Mouse (Mus musculus) cerebellum, adult 11-12 months (tissue): ENCODE measurements around the gene Cox5b.

Experiments used
- DNase-seq: peaks from one replicate; pipeline ENCODE4 v3.0.0; 2022

Gene Cox5b

DNA sequence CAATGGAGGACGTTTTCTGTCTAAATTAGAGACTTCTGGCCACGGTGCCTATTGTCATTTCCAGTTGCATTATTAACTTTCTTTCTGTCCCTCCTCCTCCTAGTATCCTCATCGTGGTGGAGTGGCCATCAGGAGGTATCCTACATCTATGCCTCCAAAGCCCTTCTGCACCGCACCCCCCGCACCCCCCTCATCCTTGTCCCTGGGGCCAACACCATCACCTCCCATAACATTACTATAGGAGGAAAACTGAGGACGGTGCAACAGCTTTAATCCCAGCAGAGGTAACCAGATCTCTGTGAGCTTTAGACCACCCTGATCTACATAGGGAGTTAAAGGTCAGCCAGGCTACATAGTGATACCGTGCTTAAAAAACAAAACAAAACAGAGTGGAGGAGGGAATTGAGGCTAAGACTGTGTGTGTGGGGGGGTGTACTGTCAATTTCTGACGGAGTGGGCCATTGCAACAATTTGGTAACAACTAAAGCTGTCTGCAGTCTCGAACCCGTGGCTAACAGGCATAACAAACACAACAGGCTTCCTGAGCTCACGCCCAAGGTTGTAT, 496 bp upstream of the Cox5b start:
- DNase-seq = peak; percentile 52

DNA sequence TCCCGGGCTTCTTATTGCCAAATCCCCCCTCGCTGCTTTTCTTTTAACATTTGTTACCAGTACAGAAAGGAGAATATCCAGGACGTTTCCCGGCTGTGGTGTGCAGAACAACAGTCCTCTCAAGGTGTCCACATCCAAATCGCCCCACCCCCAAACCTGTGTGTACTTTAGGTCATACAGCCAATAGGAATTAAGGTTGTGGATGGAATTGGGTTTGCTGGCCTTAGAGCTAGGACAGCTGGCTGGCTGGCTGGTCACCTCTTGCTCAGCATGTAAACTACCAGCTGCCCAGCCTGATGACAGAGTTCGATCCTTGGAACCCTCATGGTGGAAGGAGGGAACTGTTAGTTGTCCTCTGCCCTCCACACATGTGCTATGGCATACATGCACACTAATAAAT, 3.6 kb downstream of the Cox5b start:
- DNase-seq = no peak

DNA sequence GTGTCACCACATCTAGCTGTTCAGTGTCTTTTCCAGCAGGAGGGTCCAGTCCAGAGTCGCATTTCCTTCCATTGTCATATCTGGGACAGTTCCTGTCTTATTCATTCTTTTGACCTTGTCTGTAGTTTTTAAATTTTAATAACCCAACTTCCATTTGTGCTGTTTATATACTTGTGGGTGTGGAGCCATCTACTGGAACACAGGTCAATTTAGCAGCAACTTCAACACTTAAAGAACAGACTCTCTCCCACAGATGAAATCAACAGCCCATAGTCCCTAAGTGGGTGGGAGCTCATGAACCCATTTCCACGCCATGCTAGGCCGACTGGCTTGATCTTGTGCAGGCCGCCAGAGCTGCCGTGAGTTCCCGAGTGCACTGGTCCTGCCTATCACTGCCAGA, 5.2 kb downstream of the Cox5b start:
- no peak for DNase-seq

DNA sequence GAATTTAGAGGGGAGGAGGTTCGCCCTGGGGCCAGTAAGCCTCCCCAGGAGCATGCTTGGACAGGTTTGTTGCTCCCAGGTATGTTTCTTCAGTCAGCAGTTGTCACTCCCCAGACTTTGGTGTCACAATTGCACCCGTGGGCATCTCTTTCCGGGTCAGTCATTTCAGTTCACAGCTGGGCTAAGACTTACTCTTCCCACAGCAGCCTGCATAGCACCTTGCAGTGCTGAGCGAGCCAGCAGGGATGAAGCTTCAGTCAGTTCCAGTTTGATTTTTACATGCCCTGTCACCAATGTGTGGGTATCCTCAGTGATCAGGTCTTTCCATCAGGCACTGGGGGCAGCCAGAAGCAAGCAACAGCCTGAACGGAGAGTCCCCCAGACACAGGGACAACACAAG, 5.8 kb downstream of the Cox5b start:
- DNase-seq = no peak

DNA sequence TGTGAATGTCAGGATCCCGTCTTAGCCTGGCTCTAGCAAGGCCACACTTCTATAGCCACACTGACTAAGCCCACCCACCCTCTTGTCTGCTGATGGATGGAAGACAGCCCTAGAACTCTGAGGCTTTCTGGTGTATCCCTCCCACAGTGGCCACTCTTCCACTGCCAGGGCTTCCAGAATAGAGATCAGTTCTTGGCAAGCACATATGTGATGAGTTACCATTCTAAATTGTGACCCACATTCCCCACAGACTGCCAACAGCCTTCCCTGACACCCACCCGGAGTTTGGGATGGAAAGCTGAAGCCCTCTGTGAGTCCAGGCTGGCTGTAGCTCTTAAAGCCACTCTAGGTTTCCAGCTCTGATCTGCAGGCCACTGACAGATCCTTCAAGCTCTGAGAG, 15.9 kb downstream of the Cox5b start:
- DNase-seq = peak; percentile 20

DNA sequence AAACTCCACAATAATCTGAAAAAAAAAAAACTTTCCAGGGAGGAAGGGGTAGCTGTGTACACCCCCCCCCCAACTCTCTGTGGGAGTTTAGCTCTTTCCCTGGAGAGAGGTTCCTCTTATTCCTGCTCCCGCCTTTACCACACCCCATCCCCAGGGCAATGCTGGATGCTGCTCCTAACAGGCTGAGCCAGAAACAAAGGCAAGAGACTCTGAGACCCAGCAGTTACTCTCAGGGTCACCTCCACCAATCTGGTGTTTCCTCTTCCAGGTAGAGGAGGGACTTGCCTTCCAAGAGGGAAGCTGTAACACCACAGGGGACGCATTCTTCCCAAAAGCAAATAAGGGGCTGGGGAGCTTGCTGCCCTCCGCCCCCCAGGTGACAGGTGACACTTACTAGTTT, 16.5 kb downstream of the Cox5b start:
- DNase-seq = no peak

DNA sequence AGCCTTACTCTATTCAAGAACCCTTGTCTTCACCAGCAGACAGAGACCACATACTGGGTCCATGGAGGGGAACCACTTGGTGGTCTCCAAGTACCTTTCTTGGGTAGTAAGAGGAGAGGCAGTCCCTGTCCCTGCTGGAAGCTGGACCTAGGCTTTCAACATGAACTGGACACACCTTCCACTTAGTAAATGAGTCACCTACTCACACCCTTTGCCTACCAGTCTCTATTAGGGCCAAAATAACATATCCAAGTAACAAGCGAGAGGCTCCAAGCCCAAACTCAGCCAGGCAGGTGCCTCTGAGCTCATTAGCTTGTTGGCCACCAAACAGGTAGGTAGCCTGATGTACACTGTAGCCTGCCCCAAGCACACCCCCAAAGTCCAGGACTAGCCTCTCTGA, 17.4 kb downstream of the Cox5b start:
- peak; percentile 22 for DNase-seq

DNA sequence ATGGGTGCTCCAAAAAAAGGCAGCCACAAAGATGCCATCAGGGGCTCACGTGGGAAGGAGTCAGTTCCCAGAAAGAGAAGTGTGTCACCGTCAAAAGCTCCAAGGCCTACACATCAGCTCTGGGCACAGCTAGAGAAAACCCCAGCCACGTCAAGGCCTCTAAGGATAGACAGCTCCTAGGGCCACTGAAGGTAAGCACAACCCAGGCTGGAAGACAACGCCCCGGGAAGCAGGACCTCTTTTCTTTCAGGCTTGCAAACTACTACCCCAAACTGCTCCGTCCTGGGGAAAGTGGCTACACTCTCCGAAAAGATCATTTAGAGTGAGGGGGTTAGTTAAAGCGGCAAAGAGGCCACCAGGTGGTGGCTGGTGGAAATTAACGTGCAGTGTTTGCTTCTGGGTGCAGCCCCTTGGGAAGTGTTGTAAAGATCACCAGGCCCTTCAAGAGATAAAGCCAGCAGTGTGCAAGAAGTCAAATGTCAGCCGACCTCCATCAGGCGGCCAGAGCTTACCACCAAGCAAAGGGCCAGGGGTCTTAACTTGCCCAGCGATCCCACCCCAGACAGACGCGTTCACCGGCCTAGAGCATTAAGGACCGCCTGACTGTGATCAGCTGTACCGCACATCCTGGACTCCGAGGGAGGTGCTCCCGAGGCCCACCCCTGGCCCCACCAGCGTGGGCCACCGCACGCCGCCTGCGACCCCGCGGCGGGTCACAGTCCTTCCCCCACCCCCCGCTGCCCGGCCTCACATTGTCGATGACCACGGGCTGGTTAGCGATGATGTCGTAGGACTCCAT, 18.0 kb downstream of the Cox5b start:
- no peak for DNase-seq

DNA sequence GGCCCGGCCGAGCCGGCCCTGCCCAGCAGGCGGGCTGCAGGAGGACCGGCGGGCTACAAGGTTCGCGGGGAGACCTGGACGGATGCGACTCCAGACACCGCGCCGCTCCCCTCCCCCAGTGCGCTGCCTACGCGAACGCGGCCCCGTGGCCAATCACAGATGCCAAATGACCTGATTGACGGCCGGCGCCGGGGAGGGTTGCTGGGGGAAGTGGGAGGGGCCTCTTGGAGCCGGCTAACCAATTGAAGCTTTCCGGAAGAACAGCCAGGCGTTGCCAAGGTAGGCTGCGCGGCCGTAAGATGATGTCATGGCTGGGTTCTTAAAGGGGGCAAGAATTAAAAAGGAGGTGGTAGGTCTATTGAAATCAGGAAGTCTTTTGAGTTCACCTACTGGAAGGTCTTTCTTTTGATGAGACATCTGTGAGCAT, 18.6 kb downstream of the Cox5b start, which contains the start of gene 4933424G06Rik:
TSS of gene 4933424G06Rik (plus strand) at position 296 of the 427 bp plus-strand sequence.
- peak; percentile 99 for DNase-seq

DNA sequence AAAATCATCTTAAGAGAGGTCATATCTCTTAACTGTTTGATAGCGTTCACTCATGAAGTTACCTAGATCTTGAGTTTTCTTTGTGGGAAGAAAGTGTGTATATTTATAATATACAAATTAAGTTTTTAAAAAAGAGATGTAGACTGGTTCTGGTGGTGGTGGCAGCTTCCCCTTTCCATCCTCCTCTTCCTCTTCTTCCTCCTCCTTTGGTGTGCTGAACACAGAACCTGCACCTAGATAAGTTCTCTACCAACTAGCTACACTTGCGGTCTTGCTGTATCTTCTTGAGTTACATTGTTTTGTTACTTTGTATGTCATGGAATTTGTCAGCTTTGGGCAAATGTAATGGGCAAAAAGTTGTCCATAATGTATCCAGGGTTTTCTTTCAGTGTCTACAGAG, 19.9 kb downstream of the Cox5b start:
- DNase-seq = no peak

DNA sequence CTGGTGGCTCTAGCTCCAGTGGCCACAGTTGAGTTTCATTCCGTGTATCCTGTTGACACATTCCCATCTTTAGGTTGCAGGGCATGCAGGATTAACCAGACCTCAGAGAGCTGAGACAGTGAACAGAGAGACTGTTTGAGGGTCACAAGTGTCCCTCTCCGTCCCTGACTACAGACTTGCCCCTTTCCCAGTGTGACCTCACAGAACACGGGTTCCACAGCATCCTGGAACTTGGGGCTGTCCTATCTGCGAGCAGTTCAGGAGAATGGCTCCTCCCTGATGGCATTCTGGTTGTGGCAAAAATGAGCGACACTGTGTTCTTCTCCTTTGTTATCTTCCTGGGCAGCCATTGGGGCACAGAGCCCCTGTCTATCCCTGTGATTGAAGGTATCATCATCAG, 23.1 kb downstream of the Cox5b start, which contains the start of gene Actr1b:
TSS of gene Actr1b (minus strand) at position 112 of the 400 bp plus-strand sequence.
- DNase-seq = no peak

DNA sequence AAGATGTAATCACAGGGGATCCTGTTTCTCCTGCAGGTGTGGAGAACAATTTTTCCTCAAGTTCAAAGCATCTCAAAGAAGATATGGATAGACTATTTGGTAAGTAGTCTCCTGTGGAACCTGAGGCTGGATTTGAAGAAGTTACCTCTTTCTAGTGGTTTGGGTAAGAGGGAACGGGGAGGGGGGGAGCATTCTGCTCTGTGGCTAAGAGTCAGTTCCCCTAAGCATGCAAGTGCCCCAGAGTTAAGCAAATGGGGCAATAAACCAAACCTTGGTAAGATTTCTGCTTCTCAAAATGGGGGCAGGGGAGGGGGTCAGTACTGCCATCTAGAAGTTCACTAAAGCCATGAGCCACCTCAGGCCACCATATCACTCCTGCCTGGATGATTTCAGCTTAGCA, 27.5 kb downstream of the Cox5b start:
- DNase-seq = no peak

DNA sequence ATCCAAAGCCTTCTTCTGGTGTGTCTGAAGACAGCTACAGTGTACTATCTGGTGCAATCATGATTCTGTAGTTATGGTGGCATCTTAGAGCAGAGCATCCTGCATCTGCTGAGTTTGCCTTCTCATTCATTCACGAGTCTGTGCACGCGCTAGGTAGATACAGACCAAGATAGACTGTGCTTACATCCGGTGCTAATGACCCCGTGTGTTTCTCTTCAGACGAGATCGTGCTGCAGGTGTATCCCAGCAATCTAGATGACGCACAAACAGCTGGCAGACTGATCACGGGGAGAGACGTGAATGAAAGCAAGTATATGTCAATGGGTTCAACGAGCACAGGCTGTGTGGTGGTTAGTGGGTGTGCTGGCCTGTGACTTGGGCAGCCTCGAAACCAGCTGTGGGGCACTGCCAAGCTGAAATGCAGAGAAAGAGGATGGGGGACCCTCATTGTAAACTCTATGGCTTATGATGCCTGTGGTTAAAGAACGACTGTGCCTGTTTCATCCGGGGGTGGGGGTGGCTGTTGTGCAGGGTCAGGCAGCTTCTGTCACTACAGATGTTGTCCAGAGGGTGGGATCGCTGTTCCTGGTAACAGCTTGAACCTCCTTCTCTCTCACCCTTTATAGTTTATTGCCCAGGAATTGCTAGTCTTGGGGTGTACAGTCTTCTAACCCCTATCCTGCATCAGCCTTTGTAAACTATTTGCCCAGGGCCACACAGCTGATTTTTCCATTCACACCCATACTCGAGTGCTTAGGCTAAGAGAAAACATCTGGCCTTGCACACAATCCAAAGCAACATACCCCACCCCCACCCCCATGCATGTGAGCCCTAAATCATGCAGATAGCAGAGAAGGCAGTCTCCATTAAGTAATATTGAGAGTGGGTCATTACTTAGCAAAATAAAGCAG, 32.2 kb downstream of the Cox5b start:
- no peak for DNase-seq

DNA sequence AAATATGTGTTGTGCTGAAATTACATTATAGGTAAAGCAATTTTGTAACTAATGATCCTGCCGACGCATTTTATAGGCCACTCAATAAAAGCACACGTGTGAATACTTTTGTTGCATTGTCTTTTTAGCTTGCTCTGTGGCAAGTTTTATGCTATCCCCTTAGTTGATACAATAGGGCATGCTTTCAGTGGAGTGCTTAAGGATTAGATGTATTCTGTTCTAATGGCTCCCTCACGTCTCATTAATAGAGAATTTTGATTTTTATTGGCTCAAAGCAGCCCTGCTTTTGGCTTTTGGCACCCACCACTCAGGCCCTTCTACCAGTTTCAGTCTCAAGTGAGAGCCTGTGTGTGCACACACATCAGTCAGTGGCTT, 32.8 kb downstream of the Cox5b start:
- DNase-seq = no peak

DNA sequence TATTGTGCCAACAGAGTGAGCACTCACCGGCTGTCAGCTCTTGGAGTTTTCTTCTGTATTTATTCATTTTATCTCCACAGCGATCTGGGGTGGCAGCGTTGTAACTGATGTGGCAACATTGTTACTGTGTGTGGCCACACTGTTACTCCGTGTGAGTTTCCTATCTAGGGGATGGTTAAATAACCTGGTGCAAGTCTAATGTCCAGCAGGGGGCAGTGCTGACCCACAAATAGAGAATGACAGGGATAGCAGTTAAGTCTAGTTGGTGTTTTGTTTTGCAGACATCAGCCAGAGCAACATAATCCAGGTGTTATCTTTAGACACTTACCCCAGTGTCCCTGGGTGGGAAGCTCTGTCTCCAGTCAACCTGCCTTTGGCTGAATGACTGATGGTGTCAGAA, 46.1 kb downstream of the Cox5b start:
- peak; percentile 57 for DNase-seq

DNA sequence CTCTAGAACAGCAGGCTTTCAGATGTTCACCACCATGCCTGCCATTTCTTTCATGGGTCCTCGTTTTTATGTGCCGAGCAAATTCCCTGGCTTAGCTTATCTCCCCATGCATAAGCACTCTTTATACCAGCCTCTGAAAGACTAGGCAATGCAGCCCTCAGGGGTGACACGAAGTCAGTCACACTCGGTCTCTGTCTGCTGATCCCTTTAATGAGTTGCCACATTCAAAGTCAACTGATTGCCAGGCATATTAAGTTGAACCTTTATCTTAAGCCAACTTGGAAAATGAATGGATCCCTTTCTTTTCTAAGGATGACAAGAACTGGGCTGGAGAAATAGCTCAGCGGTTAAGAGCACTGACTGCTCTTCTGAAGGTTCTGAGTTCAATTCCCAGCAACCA, 48.0 kb downstream of the Cox5b start:
- no peak for DNase-seq

DNA sequence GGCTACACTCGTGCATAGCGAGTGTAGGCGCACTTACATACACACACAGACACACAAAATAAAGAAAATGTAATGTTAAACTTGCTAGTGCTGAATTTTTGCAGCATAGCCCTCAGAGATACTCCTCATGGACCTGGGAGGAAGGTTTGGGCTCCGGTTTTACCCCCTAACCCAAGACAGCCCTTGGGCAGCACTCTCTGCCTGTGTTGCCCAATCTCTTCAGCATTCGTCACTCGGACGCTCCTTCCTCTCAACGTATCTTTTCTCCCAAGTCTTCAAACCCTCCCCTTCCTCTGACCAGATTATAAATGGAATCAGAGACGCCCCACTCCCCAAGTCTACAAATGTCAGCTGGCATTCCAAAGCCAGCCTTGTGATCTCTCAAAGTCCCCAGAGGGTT, 51.8 kb downstream of the Cox5b start:
- no peak for DNase-seq
